Mouse (Mus musculus) midbrain, embryonic 11.5 days (tissue): ENCODE results near the gene Olfr317. TPM values are rescaled to one million over a fixed set of nuclear protein-coding genes. Genes with fewer than 3 reads are reported as not detected.
"Not testable (repeated sequence)": the region's sequence is repeated elsewhere in the genome, so short reads cannot be mapped to it uniquely, and the experiment has no call there.

Experiments used
- ATAC-seq: fragments of 200-750 bp; cut with Nextera tagmentation; 2 replicates; pipeline ENCODE4 v1.8.0; 2017; ENCODE audit warnings: moderate TSS enrichment, moderate library complexity; ENCODE audit not compliant: low FRiP score
- DNase-seq: peaks from one replicate; pipeline ENCODE4 v3.0.0; 2015; ENCODE audit warnings: low spot score; ENCODE audit errors: missing footprints
- H3K27ac ChIP-seq: fragments of 300-500 bp; sonication (generic); 2 replicates; pipeline ENCODE4 v1.5.1; 2014; ENCODE audit warnings: low read depth, low read length
- H3K27me3 ChIP-seq: fragments of 300-500 bp; sonication (generic); 2 replicates; pipeline ENCODE4 v1.6.1; 2014; ENCODE audit warnings: mild to moderate bottlenecking, low read length, moderate library complexity, mixed read lengths; ENCODE audit not compliant: control insufficient read depth, insufficient read depth
- H3K36me3 ChIP-seq: fragments of 300-500 bp; sonication (generic); 2 replicates; pipeline ENCODE4 v1.6.1; 2014; ENCODE audit warnings: mild to moderate bottlenecking, low read length, moderate library complexity, mixed read lengths; ENCODE audit not compliant: control insufficient read depth, insufficient read depth
- H3K4me1 ChIP-seq: fragments of 300-500 bp; sonication (generic); 2 replicates; pipeline ENCODE4 v1.6.1; 2014; ENCODE audit warnings: low read length; ENCODE audit not compliant: control insufficient read depth, insufficient read depth
- H3K4me2 ChIP-seq: fragments of 300-500 bp; sonication (generic); 2 replicates; pipeline ENCODE4 v1.6.1; 2014; ENCODE audit warnings: mild to moderate bottlenecking, moderate library complexity
- H3K4me3 ChIP-seq: fragments of 300-500 bp; sonication (generic); 2 replicates; pipeline ENCODE4 v1.5.1; 2014; ENCODE audit warnings: low read depth, low read length
- H3K9ac ChIP-seq: fragments of 300-500 bp; sonication (generic); 2 replicates; pipeline ENCODE4 v1.6.1; 2014; ENCODE audit warnings: low read length
- H3K9me3 ChIP-seq: fragments of 300-500 bp; sonication (generic); 2 replicates; pipeline ENCODE4 v1.6.1; 2016; ENCODE audit warnings: low read length; ENCODE audit not compliant: control insufficient read depth
- WGBS: fragments of 180-500 bp; shearing (Covaris S2); extraction: QIAGEN DNeasy Blood & Tissue Kit; methylation state at CpG from one replicate; pipeline ENCODE4 v1.1.7; 2014; 5-methylcytosine and 5-hydroxymethylcytosine counted together
- polyA plus RNA-seq: library from polyadenylated mRNA; unstranded; fragments of >200 nt; fragmentation: Nextera tagmentation; extraction: Ambion mirVana; gene quantifications from 2 replicates; pipeline ENCODE4 v1.2.1, GENCODE M21; 2014

Gene Olfr317
- polyA plus RNA-seq, 1 experiment from 2014 or later = 0.04 TPM

GRCm38 (mm10) chr11:58727896-58728650, 10.9 kb downstream of the Olfr317 start:
- DNase-seq, H3K4me2 ChIP-seq, H3K4me3 ChIP-seq, H3K9me3 ChIP-seq, H3K4me1 ChIP-seq, H3K9ac ChIP-seq, ATAC-seq, H3K27ac ChIP-seq, H3K36me3 ChIP-seq, H3K27me3 ChIP-seq: not testable (repeated sequence)
- WGBS = 81% methylated on average over 6 of the region's 6 CpGs

GRCm38 (mm10) chr11:58723914-58724313, 15.1 kb downstream of the Olfr317 start, which contains the start of gene Olfr318:
Gene Olfr318 (minus strand): TSS chr11:58724014.
- Histone ChIP-seq H3K27ac (no peak within 1 kb of the TSS), H3K36me3 (no peaks in the 10 kb centered on the region), H3K4me2 (no peak within 1 kb of the TSS), H3K4me1 (no peaks in the 10 kb centered on the region), H3K4me3 (no peak within 1 kb of the TSS), H3K9ac (no peak within 1 kb of the TSS), H3K27me3 (no peaks in the 10 kb centered on the region), H3K9me3 (no peaks in the 10 kb centered on the region)
- DNase-seq = no peak
- no peak for ATAC-seq

GRCm38 (mm10) chr11:58719701-58720100, 19.3 kb downstream of the Olfr317 start:
- Histone ChIP-seq H3K36me3 (no peaks in the 10 kb centered on the region), H3K9ac (no peak overlapping the region), H3K27ac (no peak overlapping the region), H3K4me1 (no peaks in the 10 kb centered on the region), H3K4me3 (no peak overlapping the region), H3K4me2 (no peak overlapping the region), H3K9me3 (no peaks in the 10 kb centered on the region), H3K27me3 (no peaks in the 10 kb centered on the region)
- no peak for ATAC-seq
- WGBS = 86% methylated on average over 4 of the region's 4 CpGs
- no peak for DNase-seq

GRCm38 (mm10) chr11:58717723-58718122, 21.3 kb downstream of the Olfr317 start:
- WGBS = 90% methylated on average over 6 of the region's 7 CpGs
- DNase-seq, ATAC-seq, H3K4me2 ChIP-seq, H3K9ac ChIP-seq, H3K36me3 ChIP-seq, H3K4me1 ChIP-seq, H3K4me3 ChIP-seq, H3K9me3 ChIP-seq, H3K27ac ChIP-seq, H3K27me3 ChIP-seq: not testable (repeated sequence)

GRCm38 (mm10) chr11:58709086-58709485, 29.9 kb downstream of the Olfr317 start:
- Histone ChIP-seq H3K9me3 (no peaks in the 10 kb centered on the region), H3K36me3 (no peaks in the 10 kb centered on the region), H3K9ac (no peak overlapping the region), H3K4me1 (no peaks in the 10 kb centered on the region), H3K27ac (no peak overlapping the region), H3K27me3 (no peaks in the 10 kb centered on the region), H3K4me3 (no peak overlapping the region), H3K4me2 (no peak overlapping the region)
- DNase-seq (no peak), ATAC-seq (no peak)
- WGBS = 79% methylated on average over 11 of the region's 11 CpGs

- no peak within 1 kb of the TSS for H3K4me3 ChIP-seq
- no peaks in the 10 kb centered on the region for H3K4me1 ChIP-seq
- H3K36me3 ChIP-seq = no peaks in the 10 kb centered on the region
- no peaks in the 10 kb centered on the region for H3K27me3 ChIP-seq
- H3K4me2 ChIP-seq = no peak within 1 kb of the TSS
- WGBS = 89% methylated on average over 3 of the region's 3 CpGs
- H3K9me3 ChIP-seq = peaks cover 3% of the 10 kb centered on the region
- no peak for ATAC-seq
- no peak within 1 kb of the TSS for H3K27ac ChIP-seq
- no peak for DNase-seq
- H3K9ac ChIP-seq = no peak within 1 kb of the TSS
Observed at GRCm38 (mm10) chr11:58698862-58699261, 40.1 kb downstream of the Olfr317 start, which contains the start of gene Olfr319. Gene Olfr319 (plus strand): TSS chr11:58699162.

Other genes with a start within 250 kb of the Olfr317 start
- gene Olfr332, start 246.7 kb downstream of the Olfr317 start, polyA plus RNA-seq = not detected in 2 replicates
- not detected in 2 replicates for gene Olfr331, start 236.6 kb downstream of the Olfr317 start, polyA plus RNA-seq
- gene Olfr330, start 204.4 kb downstream of the Olfr317 start, polyA plus RNA-seq = not detected in 2 replicates
- gene Olfr329-ps, start 192.8 kb downstream of the Olfr317 start, polyA plus RNA-seq = not detected in 2 replicates
- 0.04 TPM in 1 of 2 replicates, not detected in the other for gene Olfr328, start 183.6 kb downstream of the Olfr317 start, polyA plus RNA-seq
- not detected in 2 replicates for gene Olfr224, start 168.7 kb downstream of the Olfr317 start, polyA plus RNA-seq
- not detected in 2 replicates for gene Olfr325, start 161.5 kb downstream of the Olfr317 start, polyA plus RNA-seq
- not detected in 2 replicates for gene Olfr324, start 144.1 kb downstream of the Olfr317 start, polyA plus RNA-seq
- not detected in 2 replicates for gene 2210407C18Rik, start 123.1 kb downstream of the Olfr317 start, polyA plus RNA-seq
- gene Olfr323, start 108.7 kb downstream of the Olfr317 start, polyA plus RNA-seq = not detected in 2 replicates
- 0.10 and 0.63 TPM in 2 replicates for gene Trim58, start 98.7 kb downstream of the Olfr317 start, polyA plus RNA-seq
- gene Olfr322, start 80.4 kb downstream of the Olfr317 start, polyA plus RNA-seq = 0.07 TPM in 1 of 2 replicates, not detected in the other
- not detected in 2 replicates for gene Olfr320, start 58.1 kb downstream of the Olfr317 start, polyA plus RNA-seq
- gene Olfr319, start 40.0 kb downstream of the Olfr317 start, polyA plus RNA-seq = not detected in 2 replicates
- gene Olfr318, start 15.2 kb downstream of the Olfr317 start, polyA plus RNA-seq = not detected in 2 replicates
- not detected in 2 replicates for gene Olfr316, start 13.5 kb upstream of the Olfr317 start, polyA plus RNA-seq
- gene Olfr315, start 34.0 kb upstream of the Olfr317 start, polyA plus RNA-seq = not detected in 2 replicates
- not detected in 2 replicates for gene Olfr314, start 43.7 kb upstream of the Olfr317 start, polyA plus RNA-seq
- 3.6 and 5.4 TPM in 2 replicates for gene Fam183b, start 62.7 kb upstream of the Olfr317 start, polyA plus RNA-seq
- not detected in 2 replicates for gene Olfr313, start 75.8 kb upstream of the Olfr317 start, polyA plus RNA-seq
- gene Olfr312, start 90.0 kb upstream of the Olfr317 start, polyA plus RNA-seq = not detected in 2 replicates
- not detected in 2 replicates for gene Olfr311, start 100.0 kb upstream of the Olfr317 start, polyA plus RNA-seq
- 15.6 and 16.9 TPM in 2 replicates for gene Gm12258, start 107.9 kb upstream of the Olfr317 start, polyA plus RNA-seq
- gene 2810021J22Rik, start 128.0 kb upstream of the Olfr317 start, polyA plus RNA-seq = 13.4 and 13.6 TPM in 2 replicates
- 6.4 and 7.3 TPM in 2 replicates for gene Zfp39, start 165.0 kb upstream of the Olfr317 start, polyA plus RNA-seq
- gene Btnl10, start 178.7 kb upstream of the Olfr317 start, polyA plus RNA-seq = not detected in 2 replicates
- 354 and 381 TPM in 2 replicates for gene Rnf187, start 199.7 kb upstream of the Olfr317 start, polyA plus RNA-seq
- 99.9 and 101 TPM in 2 replicates for gene Hist3h2ba, start 209.7 kb upstream of the Olfr317 start, polyA plus RNA-seq
- gene Hist3h2a, start 215.5 kb upstream of the Olfr317 start, polyA plus RNA-seq = 57.8 and 61.8 TPM in 2 replicates
- gene Trim17, start 215.5 kb upstream of the Olfr317 start, polyA plus RNA-seq = 0.45 and 0.62 TPM in 2 replicates
- gene Trim11, start 238.9 kb upstream of the Olfr317 start, polyA plus RNA-seq = 17.6 and 18.5 TPM in 2 replicates